Mouse (Mus musculus) lung, adult 2 months (tissue): Measurements from ENCODE around the gene Plod3. TPM values are rescaled to one million over a fixed set of nuclear protein-coding genes. Genes with fewer than 3 reads are reported as not detected.

Experiments
- DNase-seq: peaks from one replicate; pipeline ENCODE4 v3.0.0; 2022
- H3K4me1 ChIP-seq: fragments of 200-500 bp; 2 replicates; pipeline ENCODE4 v1.6.1; 2011; ENCODE audit warnings: low read length; ENCODE audit not compliant: control insufficient read depth, insufficient read depth
- H3K4me3 ChIP-seq: fragments of 200-500 bp; replicated peaks from 2 replicates; pipeline ENCODE3; 2011; ENCODE audit warnings: low read depth, mild to moderate bottlenecking, control low read depth, low read length; ENCODE audit errors: extremely low read depth
- CTCF ChIP-seq: fragments of 200-500 bp; IDR thresholded peaks from 2 replicates; pipeline ENCODE4 v1.5.1; 2011; ENCODE audit warnings: mild to moderate bottlenecking, low read length, control low read depth; ENCODE audit not compliant: insufficient read depth
- POLR2A ChIP-seq: fragments of 200-500 bp; IDR thresholded peaks from 2 replicates; pipeline ENCODE4 v1.6.1; 2011; ENCODE audit warnings: low read depth, mild to moderate bottlenecking, control low read depth, low read length, borderline replicate concordance; ENCODE audit errors: extremely low read depth
- WGBS: fragments of 180-500 bp; shearing (Covaris S2); methylation state at CpG from one replicate; pipeline ENCODE4 v1.1.7; 2018; 5-methylcytosine and 5-hydroxymethylcytosine counted together
- polyA plus RNA-seq: library from polyadenylated mRNA; depleted of rRNA; stranded (reverse); fragments of >200 nt; gene quantifications from 2 replicates; pipeline ENCODE4 v1.2.3, GENCODE M21; 2012; rRNA removed

The Plod3 gene
- polyA plus RNA-seq, 1 experiment, result 84.8 TPM

DNA sequence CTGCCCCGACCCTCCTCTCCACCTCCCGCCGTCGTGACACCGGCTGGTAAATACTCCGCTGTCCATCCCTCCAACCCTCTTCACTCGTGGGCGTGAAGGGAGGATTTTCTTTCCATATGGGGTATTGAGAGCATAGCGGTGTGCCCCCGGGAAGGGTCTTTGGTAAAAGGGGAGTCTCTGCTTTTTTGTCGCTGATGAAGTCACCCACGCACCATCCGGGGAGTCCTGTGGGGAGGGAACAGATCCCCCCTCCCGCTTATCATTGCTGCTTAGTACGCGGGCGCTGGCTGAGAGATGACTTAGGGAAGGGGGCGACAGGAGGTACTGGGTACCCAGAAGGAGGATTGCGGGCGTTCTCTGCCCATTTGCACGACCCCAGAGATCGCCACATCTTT, 43.6 kb downstream of the Plod3 start:
- DNase-seq, result no peak
- WGBS, result 13% methylated on average over 22 of the region's 22 CpGs
- TF ChIP-seq POLR2A (no peak), CTCF (no peak)
- H3K4me3 ChIP-seq, result no peak overlapping the region
- H3K4me1 ChIP-seq, result peaks cover 13% of the 10 kb centered on the region

DNA sequence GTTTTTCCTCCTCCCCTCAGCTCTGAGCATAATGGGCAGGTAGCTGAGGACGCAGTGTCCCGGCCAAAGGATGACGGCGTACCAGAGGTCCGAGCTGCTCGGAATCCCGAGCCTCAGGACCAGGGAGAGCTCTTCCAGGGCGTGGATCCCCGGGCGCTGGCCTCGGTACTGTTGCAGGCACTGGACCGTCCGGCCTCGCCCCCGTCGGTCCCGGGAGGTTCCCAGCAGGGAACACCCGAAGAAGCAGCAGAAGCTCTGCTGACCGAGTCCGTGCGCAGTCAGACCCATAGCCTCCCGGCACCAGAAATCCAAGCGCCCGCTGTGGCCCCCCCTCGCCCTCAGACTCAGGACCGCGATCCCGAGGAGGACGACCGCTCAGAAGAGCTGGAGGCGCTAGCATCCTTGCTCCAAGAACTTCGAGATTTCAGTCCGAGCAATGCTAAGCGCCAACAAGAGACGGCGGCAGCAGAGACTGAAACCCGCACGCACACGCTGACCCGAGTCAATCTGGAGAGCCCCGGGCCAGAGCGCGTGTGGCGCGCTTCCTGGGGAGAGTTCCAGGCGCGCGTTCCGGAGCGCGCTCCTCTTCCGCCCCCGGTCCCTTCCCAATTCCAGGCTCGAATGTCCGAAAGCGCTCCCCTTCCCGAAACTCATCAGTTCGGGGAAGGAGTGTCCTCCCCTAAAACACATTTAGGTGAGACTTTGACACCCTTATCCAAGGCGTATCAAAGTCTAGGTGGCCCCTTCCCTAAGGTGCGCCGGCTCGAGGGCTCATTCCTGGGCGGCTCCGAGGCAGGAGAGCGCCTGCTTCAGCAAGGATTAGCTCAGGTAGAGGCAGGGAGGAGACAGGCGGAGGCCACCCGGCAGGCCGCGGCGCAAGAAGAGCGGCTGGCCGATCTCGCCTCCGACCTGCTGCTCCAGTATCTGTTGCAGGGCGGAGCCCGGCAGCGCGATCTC, 44.5 kb downstream of the Plod3 start:
- 2% methylated on average over 78 of the region's 78 CpGs for WGBS
- no peak overlapping the region for H3K4me3 ChIP-seq
- no peak for DNase-seq
- H3K4me1 ChIP-seq, result peaks cover 13% of the 10 kb centered on the region
- no peak for TF ChIP-seq POLR2A
- TF ChIP-seq CTCF, result no peak

DNA sequence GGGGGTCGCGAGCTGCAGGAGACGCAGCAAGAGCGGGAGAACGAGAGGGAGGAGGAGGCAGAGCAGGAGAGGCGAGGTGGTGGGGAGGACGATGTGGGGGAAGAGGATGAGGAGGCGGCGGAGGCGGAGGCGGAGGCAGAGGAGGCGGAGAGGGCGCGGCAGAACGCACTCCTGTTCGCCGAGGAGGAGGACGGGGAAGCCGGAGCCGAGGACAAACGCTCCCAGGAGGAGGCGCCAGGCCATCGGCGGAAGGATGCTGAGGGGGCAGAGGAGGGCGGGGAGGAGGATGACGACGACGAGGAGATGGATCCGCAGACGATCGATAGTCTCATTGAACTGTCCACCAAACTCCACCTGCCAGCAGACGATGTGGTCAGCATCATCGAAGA, 45.2 kb downstream of the Plod3 start:
- peak overlapping the region; percentile 1 for H3K4me3 ChIP-seq
- TF ChIP-seq POLR2A, result no peak
- TF ChIP-seq CTCF, result no peak
- peaks cover 13% of the 10 kb centered on the region for H3K4me1 ChIP-seq
- 2% methylated on average over 32 of the region's 33 CpGs for WGBS
- DNase-seq, result no peak

DNA sequence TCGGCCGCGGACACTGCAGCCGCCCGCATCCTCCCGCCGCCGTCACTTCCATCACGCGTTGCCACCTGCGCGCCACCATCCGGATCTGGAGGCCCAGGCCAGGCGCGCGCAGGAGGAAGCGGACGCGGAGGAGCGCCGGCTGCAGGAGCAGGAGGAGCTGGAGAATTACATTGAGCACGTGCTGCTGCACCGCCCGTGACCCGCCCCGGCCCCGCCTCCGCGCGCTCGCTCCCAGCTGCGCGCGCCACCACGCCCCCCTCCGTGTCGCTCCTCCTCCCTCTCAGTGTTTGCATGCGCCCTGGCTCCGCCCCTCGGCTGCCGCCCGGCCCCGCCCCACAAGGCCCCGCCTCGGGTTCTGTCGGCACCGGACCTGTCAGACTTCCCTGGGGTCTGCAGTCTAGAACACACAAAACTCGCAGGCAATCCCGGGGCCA, 45.8 kb downstream of the Plod3 start:
- TF ChIP-seq CTCF, result no peak
- Histone ChIP-seq H3K4me3 (peak overlapping the region; percentile 39), H3K4me1 (peaks cover 13% of the 10 kb centered on the region)
- 2% methylated on average over 45 of the region's 49 CpGs for WGBS
- peak; percentile 86 for DNase-seq

DNA sequence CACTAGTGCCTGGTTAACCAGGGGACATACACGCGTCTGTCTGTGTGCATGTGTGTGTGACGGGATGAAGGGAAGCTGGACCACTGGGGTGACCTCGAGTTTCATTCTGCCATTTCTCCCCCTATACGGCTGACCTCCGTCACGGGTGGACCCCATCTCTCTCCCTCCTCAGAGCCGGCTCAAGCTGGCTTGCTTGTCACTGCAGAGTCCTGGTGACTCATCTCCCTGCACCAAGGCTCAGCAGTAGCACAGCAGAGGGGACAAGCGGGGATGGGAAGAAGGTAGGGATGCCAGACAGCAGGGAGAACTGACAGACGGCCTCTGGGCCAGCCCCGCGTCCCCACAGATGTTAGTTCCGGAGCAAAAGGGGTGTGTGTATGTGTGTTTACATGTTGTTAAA, 49.4 kb downstream of the Plod3 start:
- Histone ChIP-seq H3K4me1 (peaks cover 10% of the 10 kb centered on the region), H3K4me3 (no peak overlapping the region)
- no peak for DNase-seq
- no peak for TF ChIP-seq POLR2A
- no peak for TF ChIP-seq CTCF
- 86% methylated on average over 13 of the region's 13 CpGs for WGBS

DNA sequence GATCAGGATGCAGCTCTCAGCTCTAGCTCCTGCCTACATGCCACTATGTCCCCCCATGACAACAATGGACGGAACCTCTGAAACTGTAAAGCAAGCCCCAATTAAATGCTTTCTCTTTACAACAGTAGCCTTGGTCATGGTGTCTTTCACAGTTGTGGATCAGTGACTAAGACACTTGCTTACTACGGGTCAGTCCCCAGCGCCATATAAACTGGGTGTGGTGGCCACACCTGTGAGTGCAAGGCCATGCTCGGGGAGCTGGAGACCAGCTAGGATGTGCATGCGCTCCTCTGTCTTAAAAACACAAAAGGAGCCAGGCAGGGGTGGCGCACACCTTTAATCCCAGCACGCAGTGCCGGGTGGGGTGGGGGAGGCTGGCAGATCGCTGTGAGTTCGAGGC, 52.6 kb downstream of the Plod3 start:
- TF ChIP-seq CTCF (no peak), POLR2A (no peak)
- Histone ChIP-seq H3K4me1 (no peaks in the 10 kb centered on the region), H3K4me3 (no peak overlapping the region)
- DNase-seq, result no peak
- 94% methylated on average over 10 of the region's 10 CpGs for WGBS

DNA sequence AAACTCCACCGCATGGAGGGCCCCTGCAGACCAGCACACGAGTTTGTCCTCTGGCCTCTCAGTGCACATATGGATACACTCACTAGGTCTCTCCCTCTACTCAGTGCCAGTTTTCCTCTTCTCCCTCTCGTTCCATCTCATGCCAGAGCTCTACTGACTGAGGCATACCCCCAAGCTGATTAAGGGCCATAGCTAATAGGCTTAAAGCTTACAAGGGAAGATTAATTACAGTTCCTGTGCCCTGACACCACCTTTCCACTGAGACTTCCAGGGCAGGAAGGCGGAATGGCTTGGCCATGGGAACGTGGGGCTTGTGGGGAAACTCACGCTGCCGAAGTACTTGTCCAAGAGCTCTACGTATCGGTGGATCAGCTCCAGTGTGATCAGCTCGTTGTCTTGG, 54.6 kb downstream of the Plod3 start:
- H3K4me3 ChIP-seq, result no peak overlapping the region
- 83% methylated on average over 10 of the region's 10 CpGs for WGBS
- H3K4me1 ChIP-seq, result peaks cover 5% of the 10 kb centered on the region; the same call in 1 of the 2 replicates
- TF ChIP-seq CTCF (no peak), POLR2A (no peak)
- DNase-seq, result no peak

DNA sequence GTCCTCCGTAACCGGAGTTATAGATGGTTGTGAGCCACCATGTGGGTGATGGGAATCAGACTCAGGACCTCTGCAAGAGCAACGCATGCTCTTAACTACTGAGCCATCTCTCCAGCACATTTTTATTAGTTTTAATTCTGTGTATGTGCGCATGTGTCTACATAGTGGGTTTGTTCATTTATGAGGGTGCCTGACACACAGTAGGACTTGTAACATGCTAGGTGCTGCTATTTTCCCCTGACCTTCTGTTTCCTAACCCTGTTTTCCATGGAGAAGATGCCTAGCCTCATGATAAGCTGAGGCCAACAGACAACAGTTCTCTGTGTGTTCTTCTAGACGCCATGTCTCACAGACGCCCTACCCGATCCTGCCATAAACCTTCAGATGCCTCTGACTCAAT, 57.2 kb downstream of the Plod3 start:
- H3K4me1 ChIP-seq, result peaks cover 5% of the 10 kb centered on the region; the same call in 1 of the 2 replicates
- no peak for DNase-seq
- WGBS, result 97% methylated on average over 7 of the region's 7 CpGs
- TF ChIP-seq POLR2A (no peak), CTCF (no peak)
- no peak overlapping the region for H3K4me3 ChIP-seq

DNA sequence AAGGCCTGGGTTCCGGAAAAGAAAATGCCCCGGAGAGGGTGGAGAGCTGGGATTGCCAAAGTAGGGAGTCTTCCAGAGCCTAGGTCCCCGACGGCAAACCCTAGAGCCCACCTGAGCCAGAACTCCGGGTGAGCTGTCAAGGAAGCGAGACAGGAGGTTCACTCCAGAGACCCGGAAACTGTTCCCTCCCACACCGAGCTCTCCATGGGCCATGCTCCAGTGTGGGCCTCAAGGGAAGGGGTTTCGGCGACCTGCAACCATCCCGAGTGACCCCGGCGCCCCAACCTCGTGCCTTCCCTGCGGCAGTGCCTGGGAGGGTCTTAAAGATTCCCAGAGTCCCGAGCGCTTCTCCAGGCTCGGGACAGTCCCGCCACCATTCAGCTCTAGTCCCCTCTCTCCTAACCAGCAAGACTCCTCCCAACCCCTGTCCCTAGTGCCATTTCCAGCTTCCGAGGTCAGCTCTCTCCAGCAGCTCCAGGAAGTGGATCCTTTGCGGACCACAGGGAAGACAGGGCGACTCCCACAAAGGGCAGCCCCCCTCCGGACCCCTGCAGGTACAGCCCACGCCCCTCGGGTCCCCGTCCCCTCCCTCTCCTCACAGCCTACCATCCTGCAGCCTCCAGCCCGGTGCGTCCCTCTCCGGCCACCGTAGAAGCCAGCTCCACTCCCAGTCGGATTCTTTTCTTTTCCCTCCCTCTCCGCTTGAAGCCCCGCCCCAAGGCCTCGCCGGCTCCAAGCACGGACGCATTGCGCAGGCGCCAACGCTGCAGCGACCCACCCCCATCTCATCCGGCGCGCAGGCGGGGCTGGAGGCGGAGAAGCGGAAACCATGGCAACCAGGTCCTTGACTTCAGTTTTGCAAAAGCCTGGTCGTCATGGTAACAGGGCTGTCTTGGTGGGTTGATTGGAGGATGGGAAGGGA, 58.8 kb downstream of the Plod3 start, which contains the start of gene Ap1s1:
TSS of gene Ap1s1 (minus strand) at position 734 of the 922 bp plus-strand sequence.
- H3K4me1 ChIP-seq, result peaks cover 5% of the 10 kb centered on the region; the same call in 1 of the 2 replicates
- TF ChIP-seq CTCF (no peak), POLR2A (peak; percentile 42; the same call in 1 of the 2 replicates)
- H3K4me3 ChIP-seq, result peak within 1 kb of the TSS; percentile 83
- under 1% methylated on average over 48 of the region's 48 CpGs for WGBS
- peak; percentile 94 for DNase-seq

Other genes with a start within 250 kb of the Plod3 start
- 1.5 and 2.0 TPM in 2 replicates for gene Col26a1, start 103.8 kb upstream of the Plod3 start, polyA plus RNA-seq
- gene Ift22, start 78.9 kb upstream of the Plod3 start, polyA plus RNA-seq, result 10.8 and 13.4 TPM in 2 replicates
- 203 and 217 TPM in 2 replicates for gene Fis1, start 33.7 kb upstream of the Plod3 start, polyA plus RNA-seq
- 20.6 and 27.6 TPM in 2 replicates for gene Cldn15, start 20.4 kb upstream of the Plod3 start, polyA plus RNA-seq
- gene Znhit1, start 1.0 kb downstream of the Plod3 start, polyA plus RNA-seq, result 70.3 and 82.0 TPM in 2 replicates
- gene Vgf, start 39.4 kb downstream of the Plod3 start, polyA plus RNA-seq, result 0.03 TPM in 1 of 2 replicates, not detected in the other
- gene Ap1s1, start 59.1 kb downstream of the Plod3 start, polyA plus RNA-seq, result 29.0 and 32.0 TPM in 2 replicates
- 19.8 and 22.0 TPM in 2 replicates for gene Serpine1, start 85.2 kb downstream of the Plod3 start, polyA plus RNA-seq
- gene Trim56, start 129.2 kb downstream of the Plod3 start, polyA plus RNA-seq, result 24.4 and 26.8 TPM in 2 replicates
- gene Muc3, start 162.3 kb downstream of the Plod3 start, polyA plus RNA-seq, result 4.3 TPM in 1 of 2 replicates, not detected in the other
- gene Muc3a, start 225.4 kb downstream of the Plod3 start, polyA plus RNA-seq, result 0.26 and 0.74 TPM in 2 replicates